Mouse (Mus musculus): Measurements from ENCODE around the gene Rbm24.

The Rbm24 gene

DNA sequence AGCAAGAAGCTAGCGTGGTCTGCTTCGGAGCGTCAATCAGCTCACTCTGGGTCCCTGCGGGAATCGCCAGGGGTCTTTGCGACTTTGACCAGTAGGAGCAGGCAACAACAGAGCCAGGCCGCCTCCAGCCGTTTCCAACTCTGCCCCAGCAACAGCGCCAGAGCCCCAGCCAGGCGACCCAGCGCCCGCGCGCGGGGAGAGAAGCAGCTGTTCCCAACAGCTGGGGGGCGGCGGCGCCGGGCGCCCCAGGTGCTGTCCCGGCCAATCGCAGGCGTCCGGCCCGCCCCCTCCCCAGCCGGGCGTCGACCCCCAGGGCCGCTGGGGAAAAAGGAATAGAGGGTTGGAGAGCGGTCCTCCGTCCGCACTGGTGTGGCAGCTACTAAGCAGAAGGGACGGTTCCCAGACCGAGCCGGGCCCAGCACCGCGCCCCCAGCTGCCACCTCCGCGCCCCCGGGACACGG lies at the start of gene Rbm24:
Gene Rbm24 (plus strand): TSS at position 294 of the 461 bp plus-strand sequence.
- peak; percentile 55 for DNase-seq (ENCODE audit: low read depth, low spot score)

DNA sequence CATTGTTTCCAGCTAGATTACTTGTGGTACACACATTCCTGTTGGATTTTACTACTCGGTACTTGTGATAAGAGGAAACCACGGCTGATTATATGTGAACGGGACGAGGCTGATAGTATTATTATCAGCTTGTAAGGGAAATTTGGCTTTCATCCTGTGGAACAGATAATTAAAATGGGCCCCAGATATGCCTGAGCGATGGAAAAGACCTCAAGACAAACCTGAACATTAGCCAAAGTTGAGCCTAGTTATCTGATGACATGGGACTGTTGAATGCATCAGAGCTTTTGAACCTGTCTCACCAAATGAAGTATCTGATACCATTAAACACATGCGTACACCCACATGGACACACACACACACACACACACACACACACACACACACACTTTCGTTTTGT lies 45.4 kb upstream of the Rbm24 start:
- DNase-seq (ENCODE audit: low read depth, low spot score) = no peak

DNA sequence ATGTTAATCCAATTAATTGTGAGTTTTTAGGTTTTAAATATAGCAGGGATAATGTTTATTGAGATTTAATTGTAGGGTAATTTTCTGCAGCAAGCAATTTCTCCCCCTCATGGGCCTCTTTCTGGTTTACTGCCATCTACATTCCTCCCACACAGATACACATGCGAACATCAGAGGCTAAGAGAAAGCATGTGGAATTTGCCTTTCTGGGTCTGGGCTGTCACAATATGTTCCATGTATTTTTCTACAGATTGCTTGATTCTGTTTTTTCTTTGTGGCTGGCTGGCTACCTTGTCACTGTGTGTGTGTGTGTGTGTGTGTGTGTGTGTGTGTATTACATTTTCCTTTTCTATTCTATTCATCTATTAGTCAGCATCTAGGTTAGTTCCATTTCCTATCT lies 42.9 kb upstream of the Rbm24 start:
- DNase-seq (ENCODE audit: low read depth, low spot score) = no peak

DNA sequence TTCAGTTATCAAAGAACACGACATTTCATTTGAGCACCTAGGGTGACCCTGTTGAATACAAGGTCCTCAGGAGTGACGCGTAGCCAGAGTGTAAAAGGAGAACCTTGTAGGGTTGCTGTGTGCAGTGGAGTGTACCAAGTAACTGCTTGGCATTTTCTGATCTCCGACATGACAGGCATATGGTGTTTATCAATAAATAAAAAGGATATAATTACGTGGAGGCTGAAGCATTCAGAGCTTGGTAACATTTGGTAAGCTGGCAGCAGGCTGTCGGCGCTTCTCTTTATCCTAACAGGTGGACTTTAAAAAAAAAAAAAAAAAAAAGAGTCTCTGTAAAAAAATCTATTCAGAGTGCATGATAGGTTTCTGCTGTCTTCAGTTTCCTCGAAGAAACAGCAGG lies 30.8 kb upstream of the Rbm24 start:
- no peak for DNase-seq (ENCODE audit: low read depth, low spot score)

DNA sequence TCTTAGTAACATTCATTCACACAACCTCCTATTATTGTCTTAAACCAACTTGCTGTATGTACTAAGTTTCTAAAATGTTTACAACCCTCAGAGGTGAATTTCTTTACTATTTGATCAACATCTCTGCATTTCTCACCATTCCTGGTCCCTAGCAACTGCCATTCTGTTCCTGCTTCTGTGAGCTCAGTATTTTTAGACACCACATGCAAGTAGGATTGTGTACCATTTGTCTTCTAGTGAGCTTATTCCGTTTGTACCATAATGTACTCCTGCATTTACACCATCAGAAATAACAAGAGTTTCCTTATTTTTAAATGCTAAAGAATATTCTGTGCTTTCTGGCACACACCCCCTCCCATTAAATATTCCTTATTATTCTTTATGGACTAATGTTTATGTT lies 26.6 kb upstream of the Rbm24 start:
- DNase-seq (ENCODE audit: low read depth, low spot score) = no peak

DNA sequence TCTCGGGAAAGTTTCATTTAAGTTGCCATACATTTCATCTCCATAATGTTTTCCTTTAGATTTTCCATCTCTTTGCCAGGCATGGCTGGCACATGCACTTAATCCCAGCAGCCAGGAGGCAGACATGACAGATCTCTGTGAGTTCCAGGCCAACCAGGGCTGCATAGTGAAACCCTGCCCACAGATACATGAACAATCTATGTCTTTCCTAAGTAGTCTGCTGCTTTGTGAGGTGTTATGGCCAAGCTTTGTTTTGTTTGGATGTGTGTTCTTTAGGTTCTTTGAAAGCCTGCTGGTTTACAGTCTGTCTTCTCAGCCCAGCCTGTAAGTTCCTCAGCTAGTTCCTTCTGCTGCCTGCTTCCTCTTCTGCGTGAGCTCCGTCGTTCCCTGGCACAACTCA lies 25.3 kb upstream of the Rbm24 start:
- no peak for DNase-seq (ENCODE audit: low read depth, low spot score)

DNA sequence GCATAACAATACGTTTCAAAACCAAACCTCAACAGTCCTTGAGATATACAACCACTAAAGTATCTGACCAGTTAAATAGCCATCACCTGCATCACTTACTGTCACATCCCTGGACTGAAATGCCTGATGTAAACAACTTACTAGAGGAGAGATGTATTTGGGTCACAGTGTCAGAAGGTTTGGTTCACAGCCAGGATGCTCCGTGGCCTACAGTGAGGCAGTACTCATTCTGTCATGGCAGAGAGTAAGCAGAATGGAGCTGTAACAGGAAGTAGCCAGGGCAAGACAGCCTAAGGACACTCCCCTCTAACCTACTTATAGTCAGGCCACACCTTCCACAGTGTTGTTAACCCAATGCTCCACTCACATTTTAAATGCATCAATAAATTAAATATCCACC lies 24.3 kb upstream of the Rbm24 start:
- no peak for DNase-seq (ENCODE audit: low read depth, low spot score)

DNA sequence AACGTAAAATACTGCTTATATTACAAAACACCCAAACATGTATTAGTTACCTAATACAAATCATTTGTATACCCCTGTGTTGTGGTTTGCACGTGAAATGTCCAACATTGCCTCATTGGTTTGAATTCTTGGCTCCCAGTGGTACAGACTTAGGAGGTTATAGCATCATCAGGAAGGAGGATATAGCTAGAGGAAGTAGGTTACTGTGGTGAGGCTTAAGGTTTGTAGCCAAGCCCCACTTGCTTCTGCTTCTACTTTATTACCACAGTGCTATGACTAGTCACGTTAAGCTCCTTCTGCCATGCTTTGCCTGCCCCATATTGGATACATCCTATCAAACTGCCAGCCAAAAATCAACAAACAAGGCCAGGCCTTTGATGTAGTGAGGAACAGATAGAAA lies 21.0 kb upstream of the Rbm24 start:
- no peak for DNase-seq (ENCODE audit: low read depth, low spot score)

DNA sequence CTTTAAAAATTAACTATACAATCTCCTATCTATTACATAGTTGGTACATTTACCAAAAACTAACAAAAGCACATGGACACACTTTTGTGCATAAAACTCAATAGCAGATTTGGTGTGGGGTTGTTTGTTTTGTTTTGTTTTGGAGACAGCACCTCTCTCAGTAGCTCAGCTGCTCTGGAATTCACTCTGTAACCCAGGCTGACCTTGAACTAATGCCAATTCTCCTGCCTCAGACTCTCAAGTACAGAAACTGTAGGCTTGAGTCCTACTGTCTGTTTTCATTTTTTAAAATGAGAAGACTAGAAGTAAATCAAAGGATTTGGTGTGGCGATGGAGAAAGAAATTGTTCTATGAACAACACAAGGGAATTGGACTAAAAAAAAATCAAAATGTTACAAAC lies 11.1 kb upstream of the Rbm24 start:
- no peak for DNase-seq (ENCODE audit: low read depth, low spot score)

DNA sequence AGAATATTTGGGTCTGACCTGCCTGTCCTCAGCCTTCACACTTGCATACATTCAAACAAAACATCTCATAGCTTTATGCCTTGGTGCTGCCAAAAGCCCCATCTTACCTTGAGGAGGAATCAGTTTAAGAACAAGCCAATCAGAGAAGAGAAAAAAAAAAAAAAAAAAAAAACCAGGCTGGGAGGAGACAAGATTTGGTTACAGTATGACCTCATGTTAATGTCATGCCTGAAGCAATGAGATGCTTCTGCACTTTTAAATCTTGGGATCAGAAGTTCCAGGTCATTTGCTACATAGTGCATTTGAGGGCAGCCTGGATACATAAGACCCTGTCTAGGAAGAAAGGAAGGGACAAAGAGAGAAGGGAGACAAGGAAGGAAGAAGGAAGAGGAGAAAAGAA lies 6.0 kb upstream of the Rbm24 start:
- DNase-seq (ENCODE audit: low read depth, low spot score) = no peak

DNA sequence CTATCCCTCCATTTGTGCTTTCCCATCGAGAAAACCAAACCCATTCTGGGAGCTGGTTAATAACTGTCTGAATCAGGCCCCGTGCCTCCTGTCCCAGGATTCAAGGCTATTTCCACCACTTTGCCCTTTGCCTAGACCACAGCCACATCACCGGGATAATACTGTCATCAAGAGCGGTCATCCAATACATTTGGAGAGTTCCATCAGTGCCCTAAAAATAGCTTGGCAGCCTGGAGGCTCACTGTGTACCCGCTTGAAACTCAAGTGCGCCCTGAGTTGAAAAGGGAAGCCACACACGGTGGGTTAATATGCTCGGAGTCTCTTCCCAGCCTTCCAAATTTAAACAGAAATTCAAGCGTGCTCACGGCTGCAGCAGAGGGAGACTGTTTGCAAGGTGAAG lies 4.6 kb upstream of the Rbm24 start:
- no peak for DNase-seq (ENCODE audit: low read depth, low spot score)

DNA sequence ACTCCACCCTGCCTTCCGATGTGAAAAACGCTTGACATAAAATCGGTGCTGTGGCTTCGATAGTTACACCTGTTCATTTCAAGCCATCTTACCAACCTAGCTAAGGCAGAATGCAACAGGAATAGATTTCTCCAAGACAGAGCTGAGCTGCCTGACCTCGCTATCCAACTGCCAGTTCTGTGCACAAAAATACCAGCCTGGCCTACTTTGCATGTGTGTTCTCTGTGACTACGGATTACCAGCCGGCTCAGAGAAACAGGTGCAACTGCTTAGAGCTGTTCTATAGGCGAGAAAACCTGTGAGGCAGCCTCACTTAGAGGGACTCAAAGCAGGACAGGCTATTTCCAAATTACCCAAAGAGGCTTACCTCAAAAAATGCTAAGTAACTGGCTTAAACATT lies 4.2 kb upstream of the Rbm24 start:
- DNase-seq (ENCODE audit: low read depth, low spot score) = no peak

DNA sequence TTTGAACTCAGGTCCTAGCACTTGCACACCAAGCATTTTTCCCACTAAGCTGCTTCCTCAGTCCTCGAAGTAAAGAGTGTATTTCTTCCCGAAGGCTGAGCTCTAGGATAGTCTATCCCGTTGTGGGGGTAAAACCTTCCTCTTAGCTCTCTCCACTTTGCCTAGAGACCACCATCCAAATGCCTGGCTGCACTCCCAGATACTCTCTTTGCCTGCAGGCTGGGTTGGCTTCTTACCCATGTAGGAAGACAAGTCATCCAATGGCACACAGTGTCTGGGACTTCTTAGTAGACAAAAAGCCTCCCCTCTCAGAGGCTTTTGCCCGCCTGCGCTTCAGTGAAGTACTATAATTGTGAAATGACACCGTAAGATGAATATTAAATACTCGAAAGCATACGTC lies 2.2 kb upstream of the Rbm24 start:
- no peak for DNase-seq (ENCODE audit: low read depth, low spot score)

DNA sequence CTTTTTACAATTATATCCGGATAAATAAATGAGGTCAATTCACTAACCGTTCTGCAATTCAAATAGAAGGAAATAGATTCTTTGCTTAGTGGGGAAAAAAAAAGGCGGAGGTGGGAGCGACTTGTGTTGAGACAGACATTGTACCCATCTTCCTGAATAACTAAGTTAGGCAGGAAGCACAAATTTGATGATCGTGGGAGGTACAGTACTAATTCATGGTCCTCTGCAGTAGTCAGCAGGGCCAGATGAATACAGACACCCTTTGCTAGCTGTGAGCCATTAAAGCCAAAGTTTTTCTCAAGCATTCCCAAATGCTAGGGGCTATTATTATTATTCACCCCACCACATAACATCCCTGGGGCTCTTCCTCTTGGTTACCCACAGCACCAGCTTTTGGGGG lies 640 bp upstream of the Rbm24 start:
- no peak for DNase-seq (ENCODE audit: low read depth, low spot score)

DNA sequence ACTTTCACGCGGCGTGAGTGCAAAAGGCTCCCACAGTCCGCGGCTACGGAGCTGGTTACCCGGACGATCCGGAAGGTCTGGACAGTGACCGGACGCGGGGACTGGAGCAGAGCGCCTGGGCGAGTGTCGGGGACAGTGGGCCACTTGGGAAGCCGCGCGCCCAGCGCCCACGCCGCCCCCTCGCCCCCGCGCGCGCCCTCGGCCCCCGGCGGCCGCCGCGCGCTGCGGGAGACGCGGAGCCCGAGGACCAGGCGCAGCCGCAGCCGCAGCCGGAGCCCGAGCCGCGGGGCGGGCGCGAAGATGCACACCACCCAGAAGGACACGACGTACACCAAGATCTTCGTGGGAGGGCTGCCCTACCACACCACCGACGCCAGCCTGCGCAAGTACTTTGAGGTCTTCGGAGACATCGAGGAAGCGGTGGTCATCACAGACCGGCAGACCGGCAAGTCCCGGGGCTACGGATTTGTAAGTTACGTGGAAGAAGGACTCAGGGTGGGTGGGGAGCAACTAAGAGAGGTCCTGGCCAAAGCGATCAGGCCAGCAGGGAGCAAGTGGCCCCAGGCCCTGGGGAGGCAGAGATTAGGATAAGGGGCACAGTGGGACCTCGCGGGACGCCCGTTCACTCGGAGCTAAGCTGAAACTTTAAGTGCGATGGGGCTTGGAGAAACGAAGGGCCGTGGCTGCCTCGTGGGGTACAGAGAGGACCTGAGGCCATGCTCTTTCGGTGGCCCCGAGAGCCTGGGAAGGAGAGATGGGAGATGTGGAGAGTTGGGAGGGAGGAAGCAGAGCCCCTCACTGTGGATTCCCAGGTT lies 704 bp downstream of the Rbm24 start:
- DNase-seq (ENCODE audit: low read depth, low spot score) = no peak

DNA sequence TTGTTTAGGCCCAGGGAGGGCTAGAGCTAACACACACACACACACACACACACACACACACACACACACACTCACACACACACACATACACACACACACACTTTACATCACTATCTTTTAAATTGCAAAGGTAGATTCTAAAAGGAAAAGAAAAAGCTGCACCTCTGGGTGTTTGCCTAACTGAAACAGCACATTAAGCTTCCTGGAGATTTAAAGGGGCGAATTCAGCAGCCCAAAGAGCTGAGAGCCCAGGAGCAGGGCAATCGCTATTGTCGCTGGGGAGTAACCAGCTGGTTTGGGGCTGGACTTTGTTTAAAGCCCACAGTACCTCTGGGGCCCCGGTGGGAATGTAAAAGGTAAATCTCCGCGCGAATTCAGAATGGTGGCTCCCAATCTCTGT lies 1.4 kb downstream of the Rbm24 start:
- no peak for DNase-seq (ENCODE audit: low read depth, low spot score)

DNA sequence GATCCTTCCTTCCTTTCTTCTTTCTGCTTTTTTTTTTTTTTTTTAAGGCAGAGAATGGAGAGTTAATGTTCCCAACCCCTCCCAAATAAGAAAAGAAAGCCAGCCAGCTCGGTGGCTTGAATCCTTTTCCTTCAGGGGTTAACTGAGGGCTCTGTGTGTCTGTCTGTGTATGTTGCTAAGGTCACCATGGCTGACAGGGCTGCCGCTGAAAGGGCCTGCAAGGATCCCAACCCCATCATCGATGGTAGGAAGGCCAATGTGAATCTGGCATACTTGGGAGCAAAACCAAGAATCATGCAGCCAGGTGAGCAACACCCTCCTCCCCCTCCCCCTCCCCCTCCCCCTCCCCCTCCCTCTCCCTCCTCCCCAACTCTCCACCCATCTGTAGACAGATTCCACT lies 1.9 kb downstream of the Rbm24 start:
- DNase-seq (ENCODE audit: low read depth, low spot score) = no peak

DNA sequence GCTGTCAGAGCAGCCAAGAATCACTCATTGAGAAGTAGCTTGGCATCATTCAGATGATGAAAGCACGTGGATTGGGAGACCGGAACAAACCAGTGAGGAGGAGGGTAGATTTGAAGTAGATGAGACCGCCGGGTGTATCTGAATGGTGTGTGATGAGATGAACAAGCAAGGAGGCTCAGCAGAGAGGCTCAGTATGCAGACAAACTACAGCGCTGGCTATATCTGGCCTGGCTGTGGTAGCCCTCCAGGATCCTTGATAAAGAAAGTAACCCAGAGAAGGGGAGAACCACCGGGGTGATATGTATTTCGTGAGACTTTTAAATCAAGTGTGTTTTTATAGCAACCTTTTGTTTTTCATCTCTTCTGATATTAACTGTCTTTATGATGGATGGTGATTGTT lies 5.6 kb downstream of the Rbm24 start:
- DNase-seq (ENCODE audit: low read depth, low spot score) = no peak

DNA sequence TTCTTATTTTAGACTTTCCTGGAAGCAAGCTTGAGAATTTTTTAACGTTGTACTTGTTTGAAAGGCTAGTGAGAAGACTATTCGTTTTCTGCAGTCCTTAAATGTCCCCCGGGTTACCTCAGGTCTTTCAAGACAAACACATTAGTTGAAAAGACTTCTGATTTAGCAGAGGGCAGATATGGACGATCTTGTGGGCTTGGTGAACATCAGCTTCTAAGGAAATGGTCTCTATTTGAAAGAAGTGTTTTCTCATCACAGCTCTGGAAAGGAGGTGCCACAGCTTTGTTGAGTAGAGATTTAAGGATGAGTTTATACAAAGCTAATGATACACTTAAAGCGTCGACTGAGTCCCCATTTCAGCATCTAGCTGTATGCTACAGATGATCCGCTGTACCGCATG lies 6.1 kb downstream of the Rbm24 start:
- DNase-seq (ENCODE audit: low read depth, low spot score) = no peak

DNA sequence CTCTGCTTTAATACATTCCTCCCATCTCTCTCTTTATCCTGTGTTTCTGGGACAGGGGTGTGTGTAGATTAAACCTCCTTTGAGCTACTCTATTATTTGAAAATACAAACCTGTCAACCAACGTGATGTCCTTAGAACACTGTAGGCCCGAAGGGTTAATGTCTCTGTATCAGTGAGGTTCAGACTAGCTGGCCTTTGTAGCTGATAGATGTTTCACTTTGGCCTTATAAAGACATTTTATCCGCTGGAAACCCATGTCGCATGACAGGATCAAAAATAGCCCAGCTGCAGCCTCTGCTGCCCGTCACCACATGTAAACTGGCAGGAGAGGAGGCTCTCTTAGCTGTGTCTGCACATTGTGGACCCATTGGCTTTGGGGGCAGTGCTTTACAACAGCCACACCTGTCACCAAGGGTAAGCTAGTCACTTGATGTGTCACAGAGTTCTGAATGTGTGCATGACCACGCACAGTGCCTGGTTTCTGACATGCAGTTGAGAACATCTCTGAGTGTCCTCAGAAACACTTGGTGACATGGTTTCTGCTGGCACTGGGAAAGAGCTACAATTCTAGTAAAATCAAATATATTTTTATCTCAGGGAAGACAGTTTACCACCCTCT lies 8.5 kb downstream of the Rbm24 start:
- DNase-seq (ENCODE audit: low read depth, low spot score) = no peak

DNA sequence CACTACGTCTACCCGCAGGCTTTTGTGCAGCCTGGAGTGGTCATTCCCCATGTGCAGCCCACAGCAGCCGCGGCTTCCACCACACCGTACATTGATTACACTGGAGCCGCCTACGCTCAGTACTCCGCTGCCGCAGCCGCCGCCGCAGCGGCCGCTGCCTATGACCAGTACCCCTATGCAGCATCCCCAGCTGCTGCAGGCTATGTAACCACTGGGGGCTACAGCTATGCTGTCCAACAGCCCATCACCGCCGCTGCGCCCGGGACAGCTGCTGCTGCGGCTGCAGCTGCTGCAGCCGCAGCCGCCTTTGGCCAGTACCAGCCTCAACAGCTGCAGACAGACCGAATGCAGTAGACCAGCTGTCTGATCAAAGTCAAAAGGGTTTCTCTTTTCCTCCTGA lies 10.7 kb downstream of the Rbm24 start:
- DNase-seq (ENCODE audit: low read depth, low spot score) = no peak

DNA sequence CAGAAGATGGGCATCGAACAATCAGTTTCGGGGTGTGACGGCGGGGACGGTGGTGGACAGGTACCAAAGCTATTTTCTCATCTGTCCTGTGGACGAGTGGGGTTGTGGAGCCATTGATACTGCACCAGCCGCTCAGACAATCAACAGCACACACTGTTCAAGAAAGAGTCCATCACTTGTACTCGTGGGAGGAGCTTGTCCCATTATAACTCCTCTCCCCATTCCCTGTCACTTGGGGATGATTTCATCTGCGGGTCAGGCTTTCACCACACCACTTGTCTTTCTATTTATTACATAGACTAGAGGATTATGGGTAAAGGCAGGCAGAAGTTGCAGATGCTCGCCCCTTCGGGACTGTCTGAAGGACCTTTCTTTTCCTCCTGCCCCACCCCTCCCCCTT lies 11.6 kb downstream of the Rbm24 start:
- no peak for DNase-seq (ENCODE audit: low read depth, low spot score)

DNA sequence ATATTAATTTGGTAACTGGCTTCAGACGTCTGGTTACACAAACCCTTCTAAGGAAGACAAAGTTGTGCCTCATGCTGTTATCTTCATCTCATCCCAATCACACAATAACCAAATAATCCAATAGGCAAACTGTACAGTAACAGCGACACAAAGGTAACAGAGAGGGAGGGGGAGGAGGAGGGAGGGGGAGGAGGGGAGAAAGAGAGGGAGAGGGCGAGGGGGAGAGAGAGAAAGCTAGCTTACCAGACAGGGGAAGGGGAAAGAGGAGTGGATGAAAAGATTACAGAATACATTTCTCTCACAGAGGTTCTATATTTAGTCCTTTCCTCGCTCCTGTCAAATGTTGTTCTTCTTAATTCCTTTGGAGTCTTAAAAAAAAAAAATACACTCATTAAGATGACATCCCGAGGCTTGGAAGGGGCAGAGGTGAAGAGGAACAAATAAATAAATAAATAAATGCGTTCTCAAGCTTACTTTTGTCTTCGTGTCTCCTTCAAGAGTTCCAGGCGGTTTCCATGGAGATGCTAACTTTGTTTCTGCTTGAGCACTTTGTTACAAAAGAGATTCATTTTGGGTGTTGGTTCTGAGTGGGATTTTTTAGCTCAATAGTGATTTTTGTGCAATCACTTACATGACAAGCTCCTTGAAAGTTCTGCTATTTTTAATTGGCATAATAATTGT lies 15.8 kb downstream of the Rbm24 start:
- DNase-seq (ENCODE audit: low read depth, low spot score) = no peak
